Mouse (Mus musculus) lung, embryonic 16.5 days (tissue): ENCODE results near the gene Dmp1. TPM values are rescaled to one million over a fixed set of nuclear protein-coding genes. Genes with fewer than 3 reads are reported as not detected.

Experiments
- ATAC-seq: fragments of 200-750 bp; cut with Nextera tagmentation; 2 replicates; pipeline ENCODE4 v1.8.0; 2017; ENCODE audit warnings: low read depth, mild to moderate bottlenecking, moderate library complexity
- H3K27ac ChIP-seq: fragments of 300-500 bp; sonication (generic); 2 replicates; pipeline ENCODE4 v1.5.1; 2014; ENCODE audit warnings: mild to moderate bottlenecking, control low read depth, low read length
- H3K27me3 ChIP-seq: fragments of 300-500 bp; sonication (generic); 2 replicates; pipeline ENCODE4 v1.6.1; 2014; ENCODE audit warnings: low read depth, low read length, mixed read lengths; ENCODE audit not compliant: control insufficient read depth, insufficient read depth
- H3K36me3 ChIP-seq: fragments of 300-500 bp; sonication (generic); 2 replicates; pipeline ENCODE4 v1.6.1; 2014; ENCODE audit warnings: low read length; ENCODE audit not compliant: control insufficient read depth, insufficient read depth
- H3K4me1 ChIP-seq: fragments of 300-500 bp; sonication (generic); replicated peaks from 2 replicates; pipeline ENCODE4 v1.6.1; 2014; ENCODE audit warnings: low read length, mixed read lengths; ENCODE audit not compliant: control insufficient read depth, insufficient read depth
- H3K4me2 ChIP-seq: fragments of 300-500 bp; sonication (generic); 2 replicates; pipeline ENCODE4 v1.6.1; 2014; ENCODE audit warnings: low read depth, low read length, control low read depth
- H3K4me3 ChIP-seq: fragments of 300-500 bp; sonication (generic); 2 replicates; pipeline ENCODE4 v1.5.1; 2014; ENCODE audit warnings: mild to moderate bottlenecking, low read length, control low read depth
- H3K9ac ChIP-seq: fragments of 300-500 bp; sonication (generic); 2 replicates; pipeline ENCODE4 v1.6.1; 2014; ENCODE audit warnings: low read length, control low read depth
- H3K9me3 ChIP-seq: fragments of 300-500 bp; sonication (generic); 2 replicates; pipeline ENCODE4 v1.6.1; 2016; ENCODE audit warnings: low read length; ENCODE audit not compliant: control insufficient read depth
- WGBS: fragments of 180-500 bp; shearing (Covaris S2); extraction: QIAGEN DNeasy Blood & Tissue Kit; methylation state at CpG from one replicate; pipeline ENCODE4 v1.1.7; 2014; 5-methylcytosine and 5-hydroxymethylcytosine counted together
- polyA plus RNA-seq: library from polyadenylated mRNA; unstranded; fragments of >200 nt; fragmentation: Nextera tagmentation; extraction: Ambion mirVana; gene quantifications from 2 replicates; pipeline ENCODE4 v1.2.1, GENCODE M21; 2015

The Dmp1 gene
- polyA plus RNA-seq: 0.55 and 4.7 TPM in 2 replicates

- H3K27ac ChIP-seq: no peak within 1 kb of the TSS
- no peak within 1 kb of the TSS for H3K9ac ChIP-seq
- no peak within 1 kb of the TSS for H3K4me3 ChIP-seq
- WGBS: 52% methylated on average over 5 of the region's 5 CpGs
- no peak within 1 kb of the TSS for H3K4me2 ChIP-seq
- no peaks in the 10 kb centered on the region for H3K27me3 ChIP-seq
- no peaks in the 10 kb centered on the region for H3K4me1 ChIP-seq
- no peak for ATAC-seq
- no peaks in the 10 kb centered on the region for H3K36me3 ChIP-seq
- no peaks in the 10 kb centered on the region for H3K9me3 ChIP-seq
Observed at GRCm38 (mm10) chr5:104202351-104202750, at the start of gene Dmp1. Dmp1 (plus strand) TSS chr5:104202613.

DNA sequence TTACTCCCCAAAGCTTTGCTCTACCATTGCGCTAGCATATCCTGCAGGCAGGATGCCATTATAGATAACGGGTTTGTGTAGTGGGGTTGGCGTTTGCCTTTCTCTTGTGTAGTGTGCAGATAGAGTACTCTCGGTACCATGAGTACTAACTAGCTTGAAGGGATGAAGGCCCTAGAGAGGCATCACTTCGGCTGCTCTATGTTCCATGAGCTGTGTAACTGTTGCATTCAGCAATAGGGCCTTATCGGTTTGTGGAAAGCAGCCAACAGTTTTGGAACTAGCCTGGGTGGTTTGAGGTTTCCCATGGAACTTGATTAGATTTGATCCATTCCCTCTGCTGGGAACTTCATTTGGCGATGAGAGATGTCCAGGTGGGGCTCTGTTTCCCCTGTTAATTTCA is 44.7 kb upstream of the Dmp1 start:
- 77% methylated on average over 7 of the region's 7 CpGs for WGBS
- Histone ChIP-seq H3K36me3 (no peaks in the 10 kb centered on the region), H3K27me3 (no peaks in the 10 kb centered on the region), H3K4me2 (no peak overlapping the region), H3K4me1 (peaks cover 9% of the 10 kb centered on the region; the same call in 1 of the 2 replicates), H3K9ac (no peak overlapping the region), H3K27ac (no peak overlapping the region), H3K9me3 (no peaks in the 10 kb centered on the region), H3K4me3 (no peak overlapping the region)
- no peak for ATAC-seq

- WGBS: 72% methylated on average over 7 of the region's 7 CpGs
- Histone ChIP-seq H3K27me3 (no peaks in the 10 kb centered on the region), H3K36me3 (no peaks in the 10 kb centered on the region), H3K4me2 (no peak overlapping the region), H3K9ac (no peak overlapping the region), H3K9me3 (no peaks in the 10 kb centered on the region), H3K4me1 (peaks cover 9% of the 10 kb centered on the region; the same call in 1 of the 2 replicates), H3K4me3 (no peak overlapping the region), H3K27ac (no peak overlapping the region)
- ATAC-seq: no peak
Observed at GRCm38 (mm10) chr5:104158332-104159052, 43.9 kb upstream of the Dmp1 start.

- no peak for ATAC-seq
- Histone ChIP-seq H3K4me2 (no peak overlapping the region), H3K27me3 (no peaks in the 10 kb centered on the region), H3K9ac (no peak overlapping the region), H3K4me3 (no peak overlapping the region), H3K9me3 (no peaks in the 10 kb centered on the region), H3K36me3 (no peaks in the 10 kb centered on the region), H3K27ac (peak overlapping the region; percentile 36; the same call in 1 of the 2 replicates), H3K4me1 (peaks cover 9% of the 10 kb centered on the region; the same call in 1 of the 2 replicates)
- WGBS: 64% methylated on average over 3 of the region's 3 CpGs
Observed at GRCm38 (mm10) chr5:104160581-104160980, 41.8 kb upstream of the Dmp1 start.

- H3K4me3 ChIP-seq: no peak overlapping the region
- H3K27me3 ChIP-seq: no peaks in the 10 kb centered on the region
- WGBS: 50% methylated on average over 1 of the region's 1 CpGs
- H3K4me1 ChIP-seq: peaks cover 9% of the 10 kb centered on the region; the same call in 1 of the 2 replicates
- H3K36me3 ChIP-seq: no peaks in the 10 kb centered on the region
- no peaks in the 10 kb centered on the region for H3K9me3 ChIP-seq
- H3K9ac ChIP-seq: no peak overlapping the region
- H3K4me2 ChIP-seq: no peak overlapping the region
- ATAC-seq: peak; percentile 91
- no peak overlapping the region for H3K27ac ChIP-seq
Observed at GRCm38 (mm10) chr5:104161390-104161789, 41.0 kb upstream of the Dmp1 start.

GRCm38 (mm10) chr5:104163536-104163935 is 38.9 kb upstream of the Dmp1 start:
- Histone ChIP-seq H3K4me2 (no peak overlapping the region), H3K4me1 (peaks cover 9% of the 10 kb centered on the region; the same call in 1 of the 2 replicates), H3K36me3 (no peaks in the 10 kb centered on the region), H3K4me3 (no peak overlapping the region), H3K27me3 (no peaks in the 10 kb centered on the region), H3K9me3 (no peaks in the 10 kb centered on the region), H3K27ac (no peak overlapping the region), H3K9ac (no peak overlapping the region)
- WGBS: 84% methylated on average over 4 of the region's 4 CpGs
- no peak for ATAC-seq

- no peaks in the 10 kb centered on the region for H3K27me3 ChIP-seq
- H3K27ac ChIP-seq: no peak within 1 kb of the TSS
- no peak within 1 kb of the TSS for H3K4me2 ChIP-seq
- H3K4me1 ChIP-seq: no peaks in the 10 kb centered on the region
- no peak within 1 kb of the TSS for H3K4me3 ChIP-seq
- WGBS: 70% methylated on average over 7 of the region's 7 CpGs
- H3K9ac ChIP-seq: no peak within 1 kb of the TSS
- H3K36me3 ChIP-seq: no peaks in the 10 kb centered on the region
- H3K9me3 ChIP-seq: no peaks in the 10 kb centered on the region
- ATAC-seq: no peak
Observed at GRCm38 (mm10) chr5:104170412-104170811, 32.0 kb upstream of the Dmp1 start, which contains the start of gene Dspp. Dspp (plus strand) TSS chr5:104170712.

GRCm38 (mm10) chr5:104173094-104173493 is 29.3 kb upstream of the Dmp1 start:
- Histone ChIP-seq H3K27me3 (no peaks in the 10 kb centered on the region), H3K4me1 (no peaks in the 10 kb centered on the region), H3K4me3 (no peak overlapping the region), H3K9ac (no peak overlapping the region), H3K36me3 (no peaks in the 10 kb centered on the region), H3K4me2 (no peak overlapping the region), H3K9me3 (no peaks in the 10 kb centered on the region; the same call in 1 of the 2 replicates), H3K27ac (no peak overlapping the region)
- WGBS: 70% methylated on average over 6 of the region's 6 CpGs
- ATAC-seq: no peak

DNA sequence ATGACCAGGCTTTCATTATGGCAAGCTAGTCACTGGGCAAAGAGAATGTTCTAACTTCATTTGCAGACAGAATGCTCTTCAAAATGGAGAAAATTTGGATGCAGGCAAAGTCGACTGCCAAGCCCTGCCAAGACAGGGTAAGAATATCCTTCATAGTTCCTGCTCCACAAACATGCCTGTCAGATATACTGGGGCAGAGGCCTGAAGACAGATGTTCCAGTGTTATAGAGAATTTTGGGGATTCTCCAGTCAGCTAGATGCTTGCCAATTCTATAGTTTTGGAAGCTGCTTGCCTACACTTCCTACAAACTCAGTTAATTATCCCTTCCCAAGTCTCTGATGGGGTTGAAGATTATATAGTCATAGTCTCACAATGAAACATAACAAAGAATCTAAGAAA is 18.7 kb upstream of the Dmp1 start:
- Histone ChIP-seq H3K4me1 (no peaks in the 10 kb centered on the region), H3K27me3 (no peaks in the 10 kb centered on the region), H3K4me3 (no peak overlapping the region), H3K9ac (no peak overlapping the region), H3K4me2 (no peak overlapping the region), H3K36me3 (no peaks in the 10 kb centered on the region), H3K9me3 (peaks cover 6% of the 10 kb centered on the region), H3K27ac (no peak overlapping the region)
- ATAC-seq: no peak
- 83% methylated on average over 1 of the region's 1 CpGs for WGBS
